Mouse (Mus musculus) C2C12 (cell line): ENCODE measurements around the gene Lsm6.

ENCODE experiments used
- CTCF ChIP-seq: IDR thresholded peaks from one replicate; pipeline ENCODE4 v1.5.1; 2011; ENCODE audit not compliant: control insufficient read depth, insufficient read depth, insufficient read length
- FOSL1 ChIP-seq: IDR thresholded peaks from one replicate; pipeline ENCODE4 v1.8.0; 2011; ENCODE audit warnings: mild to moderate bottlenecking, low read length; ENCODE audit not compliant: poor library complexity, insufficient read depth, severe bottlenecking
- MAX ChIP-seq: IDR thresholded peaks from one replicate; pipeline ENCODE4 v1.6.1; 2011; ENCODE audit warnings: mild to moderate bottlenecking, control low read depth
- MYOD1 ChIP-seq: IDR thresholded peaks from one replicate; pipeline ENCODE4 v1.6.1; 2011; ENCODE audit warnings: low read depth; ENCODE audit not compliant: control insufficient read depth, insufficient read length
- USF1 ChIP-seq: IDR thresholded peaks from one replicate; pipeline ENCODE4 v1.6.1; 2011; ENCODE audit warnings: low read depth, mild to moderate bottlenecking, control low read depth, moderate library complexity

GRCm38 (mm10) chr8:78820673-78821310 lies at the start of gene Lsm6:
- TF ChIP-seq USF1 = no peak
- no peak for TF ChIP-seq CTCF
- no peak for TF ChIP-seq MAX
- TF ChIP-seq FOSL1 = no peak
- no peak for TF ChIP-seq MYOD1
